Mouse (Mus musculus) lung, postnatal 0 days (tissue): ENCODE measurements around the gene Clec9a. TPM values are rescaled to one million over a fixed set of nuclear protein-coding genes. Genes with fewer than 3 reads are reported as not detected.

Experiments used
- ATAC-seq: fragments of 200-750 bp; cut with Nextera tagmentation; 2 replicates; pipeline ENCODE4 v1.8.0; 2017; ENCODE audit warnings: moderate library complexity
- DNase-seq: peaks from one replicate; pipeline ENCODE4 v3.0.0-alpha.2; 2016; ENCODE audit warnings: low spot score
- H3K27ac ChIP-seq: fragments of 300-500 bp; sonication (generic); 2 replicates; pipeline ENCODE4 v1.5.1; 2014; ENCODE audit warnings: antibody characterized with exemption, mild to moderate bottlenecking, low read length, mixed read lengths
- H3K27me3 ChIP-seq: fragments of 300-500 bp; sonication (generic); replicated peaks from 2 replicates; pipeline ENCODE4 v1.6.1; 2014; ENCODE audit warnings: low read length, mixed read lengths; ENCODE audit not compliant: insufficient read depth
- H3K36me3 ChIP-seq: fragments of 300-500 bp; sonication (generic); 2 replicates; pipeline ENCODE4 v1.6.1; 2014; ENCODE audit warnings: low read length, mixed read lengths; ENCODE audit not compliant: insufficient read depth
- H3K4me1 ChIP-seq: fragments of 300-500 bp; sonication (generic); 2 replicates; pipeline ENCODE4 v1.6.1; 2014; ENCODE audit warnings: antibody characterized with exemption, low read depth, low read length, mixed read lengths; ENCODE audit not compliant: insufficient read depth
- H3K4me2 ChIP-seq: fragments of 300-500 bp; sonication (generic); replicated peaks from 2 replicates; pipeline ENCODE4 v1.6.1; 2014; ENCODE audit warnings: low read depth, mild to moderate bottlenecking, low read length, moderate library complexity, mixed read lengths
- H3K4me3 ChIP-seq: fragments of 300-500 bp; sonication (generic); 2 replicates; pipeline ENCODE4 v1.5.1; 2014; ENCODE audit warnings: low read depth, low read length
- H3K9ac ChIP-seq: fragments of 300-500 bp; sonication (generic); replicated peaks from 2 replicates; pipeline ENCODE4 v1.6.1; 2014; ENCODE audit warnings: low read depth, mild to moderate bottlenecking
- H3K9me3 ChIP-seq: fragments of 300-500 bp; sonication (generic); 2 replicates; pipeline ENCODE4 v1.6.1; 2016; ENCODE audit warnings: low read length, mixed read lengths
- CTCF ChIP-seq: IDR thresholded peaks from 2 replicates; pipeline ENCODE4 v1.5.1; 2016; ENCODE audit warnings: antibody characterized with exemption, mild to moderate bottlenecking
- EP300 ChIP-seq: IDR thresholded peaks from 2 replicates; pipeline ENCODE4 v1.6.1; 2016; ENCODE audit warnings: antibody characterized with exemption, mild to moderate bottlenecking, control low read depth
- WGBS: fragments of 180-500 bp; shearing (Covaris S2); extraction: QIAGEN DNeasy Blood & Tissue Kit; methylation state at CpG from one replicate; pipeline ENCODE4 v1.1.7; 2014; 5-methylcytosine and 5-hydroxymethylcytosine counted together
- polyA plus RNA-seq: library from polyadenylated mRNA; unstranded; fragments of >200 nt; fragmentation: Nextera tagmentation; extraction: Ambion mirVana; gene quantifications from 2 replicates; pipeline ENCODE4 v1.2.1, GENCODE M21; 2015

Gene Clec9a
- polyA plus RNA-seq, 1 experiment from 2014 or later = 2.7 TPM

DNA sequence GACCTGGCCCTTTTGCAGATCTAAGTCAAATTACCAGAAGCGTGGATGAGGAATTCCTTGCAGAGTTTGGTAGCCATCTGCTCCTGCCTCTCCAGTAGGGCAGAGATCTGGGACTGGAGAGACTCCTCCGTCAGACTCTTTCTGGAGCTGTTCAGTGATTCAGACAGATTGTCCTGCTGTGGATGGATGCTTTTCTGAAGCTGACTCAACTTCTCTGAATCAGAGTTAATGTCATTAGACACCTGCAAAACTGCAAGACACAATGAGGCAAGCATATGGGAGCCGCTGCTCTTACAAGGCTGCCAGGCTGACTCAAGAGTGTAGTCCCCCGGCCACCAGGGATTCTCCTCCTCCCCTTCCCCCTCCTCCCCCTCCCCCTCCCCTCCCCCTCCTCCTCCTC is 28.2 kb upstream of the Clec9a start:
- H3K4me2 ChIP-seq = no peak overlapping the region
- H3K9me3 ChIP-seq = no peaks in the 10 kb centered on the region
- DNase-seq (no peak), ATAC-seq (no peak)
- H3K27ac ChIP-seq = no peak overlapping the region
- no peak overlapping the region for H3K4me3 ChIP-seq
- TF ChIP-seq EP300 (no peak), CTCF (no peak)
- H3K9ac ChIP-seq = no peak overlapping the region
- H3K36me3 ChIP-seq = no peaks in the 10 kb centered on the region
- WGBS = 74% methylated on average over 4 of the region's 4 CpGs
- no peaks in the 10 kb centered on the region for H3K4me1 ChIP-seq
- no peaks in the 10 kb centered on the region for H3K27me3 ChIP-seq

DNA sequence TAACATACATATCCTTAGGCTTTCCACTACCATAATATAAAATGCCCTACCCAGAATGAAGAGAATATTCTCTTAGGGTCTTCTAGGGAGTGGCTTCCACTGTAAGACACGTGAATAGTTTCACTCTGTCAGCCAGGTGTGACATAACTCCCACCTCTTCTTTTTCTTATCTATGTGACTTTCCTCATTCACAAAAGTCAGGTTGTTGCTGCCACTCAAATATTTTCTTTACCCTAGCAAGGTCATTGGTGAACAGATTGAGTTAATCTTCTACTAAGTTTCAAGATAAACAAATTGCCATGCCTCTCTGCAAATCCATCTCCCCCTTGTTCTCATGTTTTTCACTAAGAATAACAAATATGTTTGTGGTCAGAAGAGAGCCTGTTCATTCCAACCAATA is 26.9 kb upstream of the Clec9a start:
- ATAC-seq (no peak), DNase-seq (no peak)
- H3K27me3 ChIP-seq = no peaks in the 10 kb centered on the region
- H3K9ac ChIP-seq = no peak overlapping the region
- H3K4me3 ChIP-seq = no peak overlapping the region
- no peak overlapping the region for H3K27ac ChIP-seq
- 30% methylated on average over 1 of the region's 1 CpGs for WGBS
- H3K36me3 ChIP-seq = no peaks in the 10 kb centered on the region
- no peaks in the 10 kb centered on the region for H3K4me1 ChIP-seq
- H3K4me2 ChIP-seq = no peak overlapping the region
- TF ChIP-seq EP300 = no peak
- TF ChIP-seq CTCF = no peak
- H3K9me3 ChIP-seq = no peaks in the 10 kb centered on the region

DNA sequence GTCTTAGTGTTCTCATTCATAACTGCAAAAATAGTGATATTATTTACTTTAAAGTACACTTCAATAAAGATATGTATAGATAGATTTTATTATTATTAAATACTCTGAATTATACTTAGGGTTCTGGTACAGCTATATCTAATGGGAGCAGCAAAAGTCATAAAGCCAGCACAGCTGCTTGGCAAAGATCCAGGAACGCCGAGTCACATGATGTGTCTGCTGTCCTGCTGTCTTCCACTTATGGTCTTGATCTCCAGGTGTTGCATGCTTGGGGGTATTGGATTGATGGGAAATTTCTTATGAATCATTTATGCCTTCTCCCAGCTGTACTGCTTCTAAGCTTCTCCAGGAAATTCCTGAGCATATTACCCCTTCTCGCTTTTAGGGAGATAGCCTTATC is 25.2 kb upstream of the Clec9a start:
- H3K9me3 ChIP-seq = no peaks in the 10 kb centered on the region
- no peak overlapping the region for H3K4me2 ChIP-seq
- H3K4me1 ChIP-seq = no peaks in the 10 kb centered on the region
- ATAC-seq (no peak), DNase-seq (no peak)
- no peak overlapping the region for H3K9ac ChIP-seq
- no peak overlapping the region for H3K4me3 ChIP-seq
- H3K27me3 ChIP-seq = no peaks in the 10 kb centered on the region
- no peak overlapping the region for H3K27ac ChIP-seq
- no peaks in the 10 kb centered on the region for H3K36me3 ChIP-seq
- WGBS = 56% methylated on average over 3 of the region's 3 CpGs
- TF ChIP-seq CTCF (no peak), EP300 (no peak)

DNA sequence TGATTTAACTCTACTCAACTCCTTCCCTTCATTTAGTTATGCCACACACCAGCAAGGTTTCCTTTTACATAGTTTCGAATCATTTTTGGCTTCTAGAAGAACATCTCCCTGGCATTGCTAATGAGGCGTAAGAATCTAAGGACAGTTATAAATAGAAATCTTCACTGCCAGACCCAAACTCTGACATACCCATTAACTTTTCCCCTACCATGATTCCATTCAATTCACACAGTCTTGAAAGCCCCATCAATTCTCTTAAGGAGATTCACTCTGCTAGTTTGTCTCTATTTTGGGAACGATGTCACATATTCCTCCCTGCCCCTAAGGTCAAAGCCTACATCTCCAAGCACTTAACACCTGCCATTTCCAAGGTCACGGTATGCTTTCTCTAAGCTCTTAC is 23.7 kb upstream of the Clec9a start:
- WGBS = 85% methylated on average over 4 of the region's 4 CpGs

DNA sequence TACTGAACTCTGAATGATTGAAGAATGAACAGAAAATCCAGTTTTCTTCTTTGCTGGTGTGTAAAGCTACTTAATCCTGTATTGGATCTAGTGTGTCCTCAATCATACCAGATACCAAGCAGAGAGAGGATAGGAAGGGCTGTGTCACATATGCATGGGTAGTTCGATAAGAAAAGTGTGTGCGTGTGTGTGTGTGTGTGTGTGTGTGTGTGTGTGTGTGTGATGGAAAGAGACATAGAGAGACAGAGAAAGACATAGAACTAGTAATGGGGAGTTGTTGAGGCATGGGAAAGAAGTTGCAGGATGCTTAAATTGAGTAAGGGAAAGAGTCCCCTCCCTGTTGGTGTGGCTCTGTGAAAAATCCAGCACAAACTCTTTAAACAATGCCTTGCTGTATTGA is 22.9 kb upstream of the Clec9a start, which contains the start of gene Clec12b:
Clec12b (minus strand) TSS at position 101 of the 400 bp plus-strand sequence.
- no peak within 1 kb of the TSS for H3K4me3 ChIP-seq
- H3K9ac ChIP-seq = no peak within 1 kb of the TSS
- H3K9me3 ChIP-seq = no peaks in the 10 kb centered on the region
- no peaks in the 10 kb centered on the region for H3K27me3 ChIP-seq
- no peaks in the 10 kb centered on the region for H3K36me3 ChIP-seq
- H3K4me1 ChIP-seq = no peaks in the 10 kb centered on the region
- ATAC-seq (no peak), DNase-seq (no peak)
- TF ChIP-seq EP300 = no peak
- no peak for TF ChIP-seq CTCF
- H3K4me2 ChIP-seq = no peak within 1 kb of the TSS
- WGBS = 86% methylated on average over 2 of the region's 2 CpGs
- H3K27ac ChIP-seq = no peak within 1 kb of the TSS

More for the DNA sequence above, 23.7 kb upstream of the Clec9a start:
- no peak overlapping the region for H3K4me2 ChIP-seq
- no peak overlapping the region for H3K4me3 ChIP-seq
- H3K27me3 ChIP-seq = no peaks in the 10 kb centered on the region
- no peak overlapping the region for H3K9ac ChIP-seq
- DNase-seq (no peak), ATAC-seq (no peak)
- H3K4me1 ChIP-seq = no peaks in the 10 kb centered on the region
- TF ChIP-seq EP300 = no peak
- TF ChIP-seq CTCF = no peak
- H3K9me3 ChIP-seq = no peaks in the 10 kb centered on the region
- no peak overlapping the region for H3K27ac ChIP-seq
- H3K36me3 ChIP-seq = no peaks in the 10 kb centered on the region

DNA sequence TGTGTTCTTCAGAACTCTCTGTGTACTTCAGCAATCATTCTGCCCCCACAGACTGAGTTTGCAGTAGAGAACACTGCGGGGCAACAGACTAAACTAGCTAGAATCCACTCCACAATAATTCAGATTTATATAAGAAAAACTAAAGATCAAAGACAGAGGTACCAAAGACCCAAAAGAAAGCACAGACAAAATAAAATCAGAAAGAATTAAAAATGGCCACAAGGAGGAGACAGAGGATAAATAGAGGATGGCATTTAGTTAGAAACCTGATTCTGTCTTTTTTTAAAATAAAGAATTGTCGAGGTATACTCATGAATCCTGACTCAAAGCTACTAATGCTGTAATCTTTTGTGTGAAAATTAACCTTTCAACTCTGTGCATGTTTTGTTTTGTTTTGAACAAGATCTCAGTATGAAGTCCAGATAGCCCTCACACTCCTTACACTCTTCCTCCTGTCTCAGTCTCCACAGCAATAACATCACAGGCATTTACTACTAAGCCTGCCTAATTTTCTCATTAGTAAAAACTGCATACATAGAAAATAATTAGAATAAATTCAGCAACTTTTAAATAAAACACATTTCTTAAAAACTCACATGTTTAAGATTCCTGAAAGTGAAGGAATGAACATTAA is 15.5 kb upstream of the Clec9a start:
- Histone ChIP-seq H3K4me1 (no peaks in the 10 kb centered on the region), H3K27ac (no peak overlapping the region), H3K27me3 (no peaks in the 10 kb centered on the region), H3K9me3 (no peaks in the 10 kb centered on the region), H3K4me2 (no peak overlapping the region), H3K4me3 (no peak overlapping the region), H3K9ac (no peak overlapping the region), H3K36me3 (no peaks in the 10 kb centered on the region)
- no peak for ATAC-seq
- peak; percentile 28 for DNase-seq
- 19% methylated on average over 2 of the region's 2 CpGs for WGBS
- TF ChIP-seq CTCF (peak; percentile 68), EP300 (no peak)

DNA sequence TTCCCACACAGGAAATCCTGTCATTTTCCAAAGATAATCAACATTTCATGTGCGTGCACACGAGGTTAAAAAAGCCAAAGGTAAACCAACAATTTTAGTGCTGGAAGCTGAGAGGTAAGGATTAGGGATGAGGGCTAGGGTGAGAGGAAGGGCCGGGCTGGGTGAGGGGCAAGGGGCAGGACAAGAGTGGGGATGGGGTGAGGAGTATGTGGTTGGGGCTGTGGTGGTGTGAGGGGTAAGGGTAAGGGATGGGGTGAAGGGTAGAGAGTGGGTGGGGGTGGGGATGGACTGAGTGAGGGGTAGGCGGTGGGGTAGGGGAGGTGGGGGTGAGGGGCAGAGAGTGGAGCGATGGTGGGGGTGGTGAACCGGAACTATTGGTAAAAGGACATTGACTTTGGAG is 14.9 kb upstream of the Clec9a start:
- TF ChIP-seq CTCF (no peak), EP300 (no peak)
- DNase-seq = no peak
- Histone ChIP-seq H3K9me3 (no peaks in the 10 kb centered on the region), H3K27ac (no peak overlapping the region), H3K4me1 (no peaks in the 10 kb centered on the region), H3K9ac (no peak overlapping the region), H3K4me2 (no peak overlapping the region), H3K36me3 (no peaks in the 10 kb centered on the region), H3K4me3 (no peak overlapping the region), H3K27me3 (no peaks in the 10 kb centered on the region)
- no peak for ATAC-seq
- WGBS = 59% methylated on average over 6 of the region's 6 CpGs
